Comparison of ENCODE assay signal across 13 mouse cellular contexts in genomic region chr13:104960951-104961715, GRCm38 (mm10).
A peak's percentile ranks its signal among the peaks of the same experiment; 100 is the strongest.
DNase-seq lines count a peak whose midpoint lies in the region; ATAC-seq and TF ChIP-seq lines count a peak whose summit lies in the region.
"Had no signal": no experiment of that assay in that cellular context is flagged by ENCODE, and none has a peak within 500 bp of the region (broad histone marks: within the 10 kb centered on the region; RNA-seq: fewer than 3 reads in every experiment).

No protein-coding gene starts in this region.

- no peak for TF ChIP-seq POLR2A in cerebellum, adult 2 months (IDR thresholded peaks at IDR 0.05; ENCODE audit: borderline replicate concordance, insufficient read depth, low read length)

- 0 out of 2 replicates have a peak, but pooled peaks have one; percentile 36 for ATAC-seq in midbrain, embryonic 16.5 days
- ATAC-seq in midbrain, embryonic 15.5 days (replicated peaks): no peak
- ATAC-seq in neural tube, embryonic 15.5 days (ENCODE audit: low FRiP score): no peak
- ATAC-seq: activated CD4-positive, CD25-positive, alpha-beta regulatory T cell, adult 4 months; inflammation-experienced regulatory T-cells, adult 6 months had no signal

- no peaks in the 10 kb centered on the region for H3K36me3 ChIP-seq in midbrain, embryonic 16.5 days (ENCODE audit: control insufficient read depth, insufficient read depth, low read length)
- H3K36me3 ChIP-seq in midbrain, embryonic 15.5 days (replicated peaks): no peaks in the 10 kb centered on the region
- H3K36me3 ChIP-seq in neural tube, embryonic 15.5 days: peaks cover 4% of the 10 kb centered on the region; the same call in 1 of the 2 replicates

- no peaks in the 10 kb centered on the region for H3K27me3 ChIP-seq in midbrain, embryonic 16.5 days (ENCODE audit: control insufficient read depth, insufficient read depth, low read depth, low read length)
- H3K27me3 ChIP-seq in midbrain, embryonic 15.5 days (replicated peaks): no peaks in the 10 kb centered on the region
- no peaks in the 10 kb centered on the region for H3K27me3 ChIP-seq in cerebellum, adult 2 months (ENCODE audit: control insufficient read depth, insufficient read depth, low read length)
- no peaks in the 10 kb centered on the region for H3K27me3 ChIP-seq in neural tube, embryonic 15.5 days (replicated peaks)

- TF ChIP-seq CTCF in cerebellum, adult 2 months (IDR thresholded peaks at IDR 0.05; ENCODE audit: borderline replicate concordance, insufficient read depth, low read depth, low read length): no peak

- WGBS in midbrain, embryonic 16.5 days: 72% methylated on average over 14 of the region's 14 CpGs
- WGBS in midbrain, embryonic 15.5 days: 75% methylated on average over 14 of the region's 14 CpGs
- 32% methylated on average over 14 of the region's 14 CpGs for WGBS in cerebellum, adult 2 months
- 82% methylated on average over 14 of the region's 14 CpGs for WGBS in neural tube, embryonic 15.5 days

- no peak overlapping the region for H3K4me2 ChIP-seq in midbrain, embryonic 16.5 days (ENCODE audit: low read length)
- no peak overlapping the region for H3K4me2 ChIP-seq in midbrain, embryonic 15.5 days
- H3K4me2 ChIP-seq in neural tube, embryonic 15.5 days: no peak overlapping the region
- H3K4me2 ChIP-seq: midbrain, embryonic 11.5 days had no signal

- no peak overlapping the region for H3K4me3 ChIP-seq in midbrain, embryonic 16.5 days (ENCODE audit: low read depth, low read length)
- H3K4me3 ChIP-seq in midbrain, embryonic 15.5 days: no peak overlapping the region
- no peak overlapping the region for H3K4me3 ChIP-seq in cerebellum, adult 2 months (replicated peaks; ENCODE audit: insufficient read depth, low read depth, low read length)
- no peak overlapping the region for H3K4me3 ChIP-seq in neural tube, embryonic 15.5 days (replicated peaks)

- H3K9ac ChIP-seq in midbrain, embryonic 16.5 days (ENCODE audit: low read depth, low read length): no peak overlapping the region
- no peak overlapping the region for H3K9ac ChIP-seq in midbrain, embryonic 15.5 days
- H3K9ac ChIP-seq in neural tube, embryonic 15.5 days (replicated peaks): no peak overlapping the region

- no peak overlapping the region for H3K27ac ChIP-seq in midbrain, embryonic 16.5 days (ENCODE audit: low read length)
- no peak overlapping the region for H3K27ac ChIP-seq in midbrain, embryonic 15.5 days
- peak overlapping the region; percentile 86 for H3K27ac ChIP-seq in cerebellum, adult 2 months (ENCODE audit: insufficient read depth, low read length)
- H3K27ac ChIP-seq in neural tube, embryonic 15.5 days (replicated peaks): no peak overlapping the region

- DNase-seq in gastrocnemius, postnatal 25 days: peak; percentile 13
- DNase-seq in gastrocnemius, postnatal 4 days (ENCODE audit: low spot score in 2 of 2): no peak
- peak; percentile 41 to 76 for DNase-seq in cerebellum, adult 2 months
- peak; percentile 58 for DNase-seq in skeletal muscle tissue, adult 2 months (ENCODE audit: low read depth, low spot score)
- DNase-seq: kidney, postnatal 25 days; liver; thymus, postnatal 36 days had no signal

- H3K4me1 ChIP-seq in midbrain, embryonic 16.5 days (ENCODE audit: control insufficient read depth, insufficient read depth, low read length): peaks cover 7% of the 10 kb centered on the region
- H3K4me1 ChIP-seq in midbrain, embryonic 15.5 days: no peaks in the 10 kb centered on the region
- peaks cover 31% of the 10 kb centered on the region for H3K4me1 ChIP-seq in cerebellum, adult 2 months (ENCODE audit: control insufficient read depth, insufficient read depth, low read length)
- peaks cover 8% of the 10 kb centered on the region; the same call in 1 of the 2 replicates for H3K4me1 ChIP-seq in neural tube, embryonic 15.5 days

- H3K9me3 ChIP-seq in midbrain, embryonic 16.5 days (replicated peaks; ENCODE audit: control insufficient read depth, low read length, poor library complexity, severe bottlenecking): no peaks in the 10 kb centered on the region
- no peaks in the 10 kb centered on the region for H3K9me3 ChIP-seq in midbrain, embryonic 15.5 days
- no peaks in the 10 kb centered on the region for H3K9me3 ChIP-seq in neural tube, embryonic 15.5 days (replicated peaks)

Comparison
In these comparisons a context has a peak if more than half of its experiments do, and no peak if none do; other contexts are left out.
1. DNase-seq: peak in gastrocnemius, postnatal 25 days (single experiment), cerebellum, adult 2 months (2 of 2) and skeletal muscle tissue, adult 2 months (single experiment); none in gastrocnemius, postnatal 4 days (0 of 2).